Mouse (Mus musculus): ENCODE results near the gene Dhx33.

DNA sequence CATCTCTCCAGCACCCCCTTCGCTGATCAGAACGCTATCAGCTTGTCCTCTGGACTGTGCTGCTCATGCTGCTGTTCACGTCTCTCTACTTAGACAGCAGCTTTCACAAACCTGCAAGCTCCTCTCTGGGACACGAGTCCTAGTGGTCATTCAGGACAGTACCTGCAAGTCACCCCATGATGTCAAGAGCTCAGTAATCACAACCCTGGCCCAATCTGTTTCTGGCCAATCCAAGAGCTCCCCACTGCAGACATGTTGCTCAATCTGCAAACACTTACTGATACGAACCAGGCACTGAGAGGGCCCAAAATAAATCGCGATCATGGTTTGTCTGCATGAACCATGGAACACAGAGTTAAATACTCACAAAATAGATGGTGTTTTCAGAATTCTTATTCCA is 8.5 kb upstream of the Dhx33 start:
- TF ChIP-seq CTCF (IDR thresholded peaks at IDR 0.05; ENCODE audit: borderline replicate concordance, insufficient read depth, low read depth, low read length), result no peak
- no peak for TF ChIP-seq POLR2A (IDR thresholded peaks at IDR 0.05; ENCODE audit: borderline replicate concordance, insufficient read depth, low read length)
